Mouse (Mus musculus): ENCODE results near the gene Birc3.

GRCm38 (mm10) chr9:7913953-7914352, 41.0 kb upstream of the Birc3 start:
- TF ChIP-seq CTCF (IDR thresholded peaks at IDR 0.05; ENCODE audit: extremely low read depth, insufficient read length, insufficient replicate concordance, low read depth, low read length) (no peak), POLR2A (IDR thresholded peaks at IDR 0.05; ENCODE audit: low read depth, low read length) (no peak)

All from small intestine, adult 2 months (tissue).